1 mouse cellular context compared by ENCODE assay signal in the genomic region with DNA sequence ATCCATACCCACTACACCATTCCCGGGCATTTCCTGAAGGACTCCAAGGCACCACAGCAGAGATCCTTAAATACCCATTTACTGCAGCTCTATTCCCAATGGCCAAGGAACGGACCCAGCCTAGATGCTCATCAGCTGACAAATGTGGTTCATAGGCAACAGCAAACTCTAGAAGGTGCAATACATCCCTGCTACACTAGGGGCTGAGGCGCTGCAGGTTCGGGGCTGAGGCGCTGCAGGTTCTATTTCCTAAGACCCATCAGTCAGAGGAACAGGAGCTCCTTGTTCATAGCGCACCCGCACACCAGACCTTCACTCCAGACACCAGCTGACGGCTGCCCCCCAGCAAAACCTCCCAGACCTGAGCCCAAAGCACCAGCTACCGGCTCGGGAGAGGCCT.
TF ChIP-seq lines count a peak whose summit lies in the region.

No protein-coding gene starts in this region.

TF ChIP-seq in MEL, 35 proteins besides CTCF, POLR2A, EP300 and RAD21:
- TF ChIP-seq SMC3 (IDR thresholded peaks at IDR 0.05; ENCODE audit: low read depth, low read length), result 0 out of 2 replicates have a peak, but pooled peaks have one; percentile 3
- no peak for TF ChIP-seq TBP (IDR thresholded peaks at IDR 0.05; ENCODE audit: low read depth, low read length)
